8 mouse cellular contexts compared by ENCODE assay signal in the genomic region with DNA sequence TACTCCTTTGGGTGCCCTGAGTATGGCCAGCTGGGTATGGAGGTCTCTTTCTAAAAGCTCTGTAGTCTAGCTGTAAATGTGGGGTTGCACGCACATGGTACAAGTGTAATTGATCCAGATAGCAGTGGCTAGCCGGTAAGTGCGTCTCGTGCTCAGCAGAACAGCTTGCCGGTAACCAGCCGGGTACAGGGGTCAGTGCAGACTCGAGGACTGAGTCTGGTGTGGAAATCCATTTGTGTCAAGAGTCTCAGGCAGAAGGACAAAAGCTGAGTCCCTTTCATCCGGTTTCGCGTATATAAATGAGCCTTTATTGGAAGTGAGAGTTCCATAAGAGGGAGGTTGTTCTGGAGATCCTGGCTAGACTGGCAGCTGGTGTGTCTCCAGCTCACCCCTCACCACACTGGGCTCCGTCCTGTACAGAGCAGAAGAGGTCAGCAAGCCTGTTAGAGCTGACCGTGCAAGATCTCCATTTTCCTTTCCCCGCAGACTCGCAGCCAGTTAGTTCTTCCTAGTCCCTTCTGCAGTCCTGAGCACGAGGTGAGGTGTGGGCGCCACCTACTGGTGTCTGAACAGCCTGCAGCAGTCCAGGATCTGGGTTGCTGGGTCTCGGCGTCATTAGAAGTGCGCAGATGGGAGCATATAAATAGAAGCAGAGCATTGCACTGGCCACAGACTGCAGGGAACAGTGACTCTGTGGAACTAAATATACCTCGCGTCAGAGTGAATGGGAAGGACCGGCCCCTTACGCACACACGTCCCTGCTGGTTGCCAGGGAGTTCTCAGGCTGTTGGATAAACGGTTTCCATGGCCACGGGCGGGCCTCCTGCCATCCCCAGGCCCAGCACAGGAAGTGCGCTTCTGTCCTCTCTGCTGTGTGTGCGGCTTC. TPM values are rescaled to one million over a fixed set of nuclear protein-coding genes. Genes with fewer than 3 reads are reported as not detected.
DNase-seq lines count a peak whose midpoint lies in the region; ATAC-seq and TF ChIP-seq lines count a peak whose summit lies in the region.

No protein-coding gene starts in this region.

- ATAC-seq in forebrain, embryonic 12.5 days (ENCODE audit: low FRiP score), result peak; percentile 86
- ATAC-seq in heart, postnatal 0 days (ENCODE audit: insufficient read depth, low read depth), result peak; percentile 98
- ATAC-seq in liver, embryonic 16.5 days (ENCODE audit: low read depth), result peak; percentile 71
- ATAC-seq in neural tube, embryonic 13.5 days (ENCODE audit: low read depth), result peak; percentile 91

- H3K36me3 ChIP-seq in forebrain, embryonic 12.5 days (replicated peaks), result peaks cover 97% of the 10 kb centered on the region
- peaks cover 80% of the 10 kb centered on the region for H3K36me3 ChIP-seq in heart, postnatal 0 days (replicated peaks; ENCODE audit: control insufficient read depth, insufficient read depth, low read length)
- H3K36me3 ChIP-seq in liver, embryonic 16.5 days (ENCODE audit: control insufficient read depth, insufficient read depth), result peaks cover 93% of the 10 kb centered on the region
- peaks cover 95% of the 10 kb centered on the region for H3K36me3 ChIP-seq in neural tube, embryonic 13.5 days

- no peak overlapping the region for H3K4me3 ChIP-seq in forebrain, embryonic 12.5 days (replicated peaks)
- H3K4me3 ChIP-seq in heart, postnatal 0 days (ENCODE audit: low read depth, low read length), result no peak overlapping the region
- H3K4me3 ChIP-seq in liver, embryonic 16.5 days (ENCODE audit: low read depth, low read length), result no peak overlapping the region
- no peak overlapping the region for H3K4me3 ChIP-seq in neural tube, embryonic 13.5 days

- H3K9me3 ChIP-seq in forebrain, embryonic 12.5 days, result no peaks in the 10 kb centered on the region
- H3K9me3 ChIP-seq in heart, postnatal 0 days (replicated peaks; ENCODE audit: control insufficient read depth, low read length), result no peaks in the 10 kb centered on the region
- H3K9me3 ChIP-seq in liver, embryonic 16.5 days (replicated peaks; ENCODE audit: control insufficient read depth, low read length), result no peaks in the 10 kb centered on the region
- no peaks in the 10 kb centered on the region for H3K9me3 ChIP-seq in neural tube, embryonic 13.5 days

- peak; percentile 100 for TF ChIP-seq CTCF in heart, postnatal 0 days (IDR thresholded peaks at IDR 0.05; ENCODE audit: low read depth)

- 47% methylated on average over 29 of the region's 29 CpGs for WGBS in forebrain, embryonic 12.5 days
- 35% methylated on average over 29 of the region's 29 CpGs for WGBS in heart, postnatal 0 days
- 57% methylated on average over 29 of the region's 29 CpGs for WGBS in liver, embryonic 16.5 days (ENCODE audit: insufficient replicate concordance)
- WGBS in neural tube, embryonic 13.5 days, result 32% methylated on average over 29 of the region's 29 CpGs

- H3K27ac ChIP-seq in forebrain, embryonic 12.5 days, result peak overlapping the region; percentile 71
- H3K27ac ChIP-seq in heart, postnatal 0 days (ENCODE audit: low read depth), result peak overlapping the region; percentile 43
- 0 out of 2 replicates have a peak overlapping the region, but pooled peaks have one; percentile 5 for H3K27ac ChIP-seq in liver, embryonic 16.5 days (ENCODE audit: low read length)
- H3K27ac ChIP-seq in neural tube, embryonic 13.5 days (replicated peaks), result peak overlapping the region; percentile 72

- H3K4me1 ChIP-seq in forebrain, embryonic 12.5 days, result peaks cover 32% of the 10 kb centered on the region
- H3K4me1 ChIP-seq in heart, postnatal 0 days (ENCODE audit: control insufficient read depth, insufficient read depth), result peaks cover 6% of the 10 kb centered on the region; the same call in 1 of the 2 replicates
- H3K4me1 ChIP-seq in liver, embryonic 16.5 days (ENCODE audit: control insufficient read depth, low read depth, low read length), result peaks cover 11% of the 10 kb centered on the region
- peaks cover 46% of the 10 kb centered on the region for H3K4me1 ChIP-seq in neural tube, embryonic 13.5 days (replicated peaks)

- H3K27me3 ChIP-seq in forebrain, embryonic 12.5 days, result no peaks in the 10 kb centered on the region
- H3K27me3 ChIP-seq in heart, postnatal 0 days (ENCODE audit: control insufficient read depth, insufficient read depth, low read length), result no peaks in the 10 kb centered on the region
- no peaks in the 10 kb centered on the region for H3K27me3 ChIP-seq in liver, embryonic 16.5 days (ENCODE audit: control insufficient read depth, insufficient read depth, low read depth, low read length)
- no peaks in the 10 kb centered on the region for H3K27me3 ChIP-seq in neural tube, embryonic 13.5 days

- no peak overlapping the region for H3K4me2 ChIP-seq in forebrain, embryonic 12.5 days
- H3K4me2 ChIP-seq in heart, postnatal 0 days (ENCODE audit: low read depth, low read length), result no peak overlapping the region
- no peak overlapping the region for H3K4me2 ChIP-seq in liver, embryonic 16.5 days (ENCODE audit: low read depth, low read length)
- H3K4me2 ChIP-seq in neural tube, embryonic 13.5 days, result no peak overlapping the region

- H3K9ac ChIP-seq in forebrain, embryonic 12.5 days, result no peak overlapping the region
- no peak overlapping the region for H3K9ac ChIP-seq in heart, postnatal 0 days (replicated peaks; ENCODE audit: low read depth, low read length)
- H3K9ac ChIP-seq in liver, embryonic 16.5 days (ENCODE audit: low read depth, low read length), result no peak overlapping the region
- H3K9ac ChIP-seq in neural tube, embryonic 13.5 days, result peak overlapping the region; percentile 41; the same call in 1 of the 2 replicates

- no peak for TF ChIP-seq EP300 in heart, postnatal 0 days (IDR thresholded peaks at IDR 0.05; ENCODE audit: low read depth)

- DNase-seq in CD4-positive, CD25-positive, alpha-beta regulatory T cell, adult 2 months (ENCODE audit: low read depth, low spot score), result peak; percentile 92
- peak; percentile 73 for DNase-seq in c-Kit-positive CD71-negative TER-119-negative erythroid progenitor cells, embryonic 14.5 days (ENCODE audit: low read depth)
- peak; percentile 96 for DNase-seq in heart, postnatal 0 days (ENCODE audit: low spot score)
- DNase-seq in kidney, postnatal 4 days, result peak; percentile 96
- DNase-seq in telencephalon, adult 2 months (ENCODE audit: low read depth, low spot score), result peak; percentile 98

RNA-seq across cellular contexts. Expression of a gene that starts 13.4 kb away (rescaled TPM):
- polyA plus RNA-seq in forebrain, embryonic 12.5 days (2016; fragmentation: Nextera tagmentation; extraction: Ambion mirVana), result 45.9 and 81.3 TPM in 2 replicates
- 36.4 and 36.9 TPM in 2 replicates for total RNA-seq in heart, postnatal 0 days (2014; rRNA removed; ENCODE audit: low replicate concordance)
- 4.4 and 4.8 TPM in 2 replicates for polyA plus RNA-seq in heart, postnatal 0 days (2015; fragmentation: Nextera tagmentation; extraction: Ambion mirVana)
- polyA plus RNA-seq in liver, embryonic 16.5 days (2015; fragmentation: Nextera tagmentation; extraction: Ambion mirVana), result 8.9 and 9.7 TPM in 2 replicates
- polyA plus RNA-seq in neural tube, embryonic 13.5 days (2015; fragmentation: Nextera tagmentation; extraction: Ambion mirVana), result 23.4 and 30.7 TPM in 2 replicates

RNA-seq across cellular contexts. Expression of a gene that starts 28.7 kb away (rescaled TPM):
- polyA plus RNA-seq in forebrain, embryonic 12.5 days (2016; fragmentation: Nextera tagmentation; extraction: Ambion mirVana), result not detected in 2 replicates
- total RNA-seq in heart, postnatal 0 days (2014; rRNA removed; ENCODE audit: low replicate concordance), result not detected in 2 replicates
- polyA plus RNA-seq in heart, postnatal 0 days (2015; fragmentation: Nextera tagmentation; extraction: Ambion mirVana), result 0.07 TPM in 1 of 2 replicates, not detected in the other
- not detected in 2 replicates for polyA plus RNA-seq in liver, embryonic 16.5 days (2015; fragmentation: Nextera tagmentation; extraction: Ambion mirVana)
- not detected in 2 replicates for polyA plus RNA-seq in neural tube, embryonic 13.5 days (2015; fragmentation: Nextera tagmentation; extraction: Ambion mirVana)

RNA-seq across cellular contexts. Expression of a gene that starts 47.9 kb away (rescaled TPM):
- 26.1 and 31.1 TPM in 2 replicates for polyA plus RNA-seq in forebrain, embryonic 12.5 days (2016; fragmentation: Nextera tagmentation; extraction: Ambion mirVana)
- 46.8 and 52.8 TPM in 2 replicates for total RNA-seq in heart, postnatal 0 days (2014; rRNA removed; ENCODE audit: low replicate concordance)
- polyA plus RNA-seq in heart, postnatal 0 days (2015; fragmentation: Nextera tagmentation; extraction: Ambion mirVana), result 12.1 and 15.4 TPM in 2 replicates
- 5.7 and 6.6 TPM in 2 replicates for polyA plus RNA-seq in liver, embryonic 16.5 days (2015; fragmentation: Nextera tagmentation; extraction: Ambion mirVana)
- 28.6 and 28.8 TPM in 2 replicates for polyA plus RNA-seq in neural tube, embryonic 13.5 days (2015; fragmentation: Nextera tagmentation; extraction: Ambion mirVana)

Comparison
In these comparisons a context has a peak if more than half of its experiments do, and no peak if none do; other contexts are left out.
1. H3K27ac ChIP-seq: peak in every context shown above with its lines; median percentile 72 in neural tube, embryonic 13.5 days; 71 in forebrain, embryonic 12.5 days; 43 in heart, postnatal 0 days; 5 in liver, embryonic 16.5 days.